Mouse (Mus musculus): ENCODE measurements around the gene Rec8. TPM values are rescaled to one million over a fixed set of nuclear protein-coding genes. Genes with fewer than 3 reads are reported as not detected.

Rec8 gene
- total RNA-seq, 2 experiments from 2014 or later: 0.53 to 0.72 TPM

DNA sequence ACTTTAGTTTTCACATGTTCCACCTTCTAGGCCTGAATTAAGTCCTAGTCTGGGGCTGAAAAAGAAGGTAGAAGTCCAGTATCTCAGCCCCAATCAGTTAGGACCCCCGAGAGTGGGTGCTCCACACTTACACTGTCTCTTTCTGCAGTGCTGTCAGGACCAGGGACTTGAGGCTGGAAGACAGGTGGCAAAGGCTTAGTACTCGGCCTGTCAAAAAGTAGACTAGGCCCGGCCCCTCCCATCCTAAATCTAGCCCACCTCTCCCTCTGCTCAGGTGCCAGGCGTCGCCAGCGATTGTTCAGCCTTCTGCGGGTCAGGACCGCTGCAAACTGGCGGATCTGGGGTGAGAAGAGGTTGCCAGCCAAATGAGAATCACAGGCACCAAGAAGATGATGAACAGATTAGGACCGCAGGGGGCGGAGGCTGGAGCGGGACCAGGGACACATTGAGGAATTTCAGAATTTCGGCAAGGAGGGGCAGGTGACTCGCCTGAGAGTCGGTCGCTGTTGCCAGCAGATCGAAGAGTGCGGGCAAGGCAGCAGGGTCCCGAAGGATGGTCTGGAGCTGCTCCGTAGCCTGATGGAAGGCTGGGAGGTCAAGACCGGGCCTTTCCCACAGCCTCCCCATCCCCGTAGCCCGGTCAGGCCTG is 17.2 kb downstream of the Rec8 start:
- intact Hi-C loops (cut with DNase I; ENCODE audit: low total_unique reads): no loop called here
- peak; percentile 49 for DNase-seq

DNA sequence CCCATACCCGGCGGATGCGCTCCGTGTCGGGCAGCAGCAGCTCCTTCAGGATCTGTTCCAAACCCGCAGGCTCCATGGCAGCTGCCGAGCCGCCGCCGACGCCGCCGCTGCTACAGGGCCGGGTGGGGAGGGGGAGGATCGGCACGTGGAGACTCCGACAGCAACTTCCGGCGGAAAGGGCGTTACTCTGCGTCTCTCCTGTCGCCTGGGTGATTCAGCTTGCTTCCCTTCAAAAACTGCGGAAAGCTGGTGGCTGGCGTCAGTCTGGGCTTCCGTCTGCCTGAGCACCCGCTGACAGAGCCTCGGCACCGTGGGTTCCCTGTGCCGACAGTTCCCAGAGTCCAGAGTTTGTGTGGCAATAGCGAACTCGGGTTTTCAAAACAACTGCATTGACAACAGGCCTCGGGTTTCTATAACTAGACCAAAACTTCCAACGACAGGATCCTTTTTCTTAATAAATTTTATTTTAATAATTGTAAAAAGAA is 17.7 kb downstream of the Rec8 start, which contains the start of gene Ipo4:
Gene Ipo4, minus strand, starts transcription at position 435 of the 485 bp plus-strand sequence.
- DNase-seq: peak; percentile 89
- intact Hi-C loops (cut with DNase I; ENCODE audit: low total_unique reads): no loop called here

DNA sequence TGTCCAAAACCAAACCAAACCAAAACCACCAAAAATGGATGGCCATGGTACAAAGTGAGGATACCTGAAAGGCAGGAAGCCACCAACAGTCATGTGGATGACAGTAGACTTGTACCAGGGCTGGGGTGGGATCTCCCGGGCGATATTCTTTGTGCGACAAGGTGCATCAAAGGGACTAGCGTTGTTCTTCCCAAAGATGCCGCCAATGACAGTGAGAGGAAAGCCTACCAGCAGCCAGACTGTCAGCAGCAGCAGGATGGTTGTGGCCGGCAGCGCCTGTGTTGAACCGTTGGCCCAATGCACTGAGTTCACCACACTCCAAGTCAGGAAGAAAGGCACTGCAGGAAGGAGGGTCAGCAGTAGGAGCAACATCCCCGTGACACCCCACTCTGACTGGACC is 20.0 kb downstream of the Rec8 start, which contains the start of gene Gm49378:
Gene Gm49378, minus strand, starts transcription at position 101 of the 400 bp plus-strand sequence.
- no peak for DNase-seq
- intact Hi-C loops (cut with DNase I; ENCODE audit: low total_unique reads): no loop called here

DNA sequence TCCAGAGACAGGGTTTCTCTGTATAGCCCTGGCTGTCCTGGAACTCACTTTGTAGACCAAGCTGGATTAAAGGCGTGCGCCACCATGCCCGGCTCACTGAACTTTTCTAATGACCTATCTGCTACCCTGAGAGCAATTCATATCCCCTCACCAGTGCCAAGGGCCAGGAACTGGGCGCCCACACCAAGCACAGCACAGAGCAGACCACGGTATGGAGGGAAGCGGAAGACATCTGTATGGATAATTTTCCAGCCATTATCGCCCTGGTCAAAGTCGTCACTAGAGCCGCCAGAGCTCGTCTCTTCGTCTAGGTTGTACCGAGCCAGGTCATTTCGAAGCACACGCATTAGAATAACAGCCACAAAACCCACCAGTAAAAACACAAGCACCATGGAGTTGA is 23.0 kb downstream of the Rec8 start:
- DNase-seq: no peak
- intact Hi-C loops (cut with DNase I; ENCODE audit: low total_unique reads): no loop called here

DNA sequence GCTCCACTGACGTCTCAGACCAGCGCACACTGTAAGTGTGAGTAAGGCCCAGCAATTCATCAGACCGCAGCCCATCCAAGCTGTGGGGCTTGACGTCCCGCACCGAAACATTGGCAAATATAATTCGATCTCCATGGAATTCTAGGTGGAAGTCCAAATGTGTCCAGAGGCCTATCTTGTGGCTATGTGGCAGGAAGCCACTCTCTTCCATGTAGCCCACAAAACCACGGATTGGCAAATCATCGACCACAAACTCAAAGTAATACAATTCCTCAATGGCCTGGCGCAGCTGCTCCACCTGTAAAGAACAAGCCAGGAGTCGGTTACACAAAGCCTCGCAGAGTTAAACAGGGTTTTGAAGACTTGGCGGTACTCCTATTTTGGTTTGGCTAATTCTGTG is 23.5 kb downstream of the Rec8 start:
- intact Hi-C loops (cut with DNase I; ENCODE audit: low total_unique reads): no loop called here

DNA sequence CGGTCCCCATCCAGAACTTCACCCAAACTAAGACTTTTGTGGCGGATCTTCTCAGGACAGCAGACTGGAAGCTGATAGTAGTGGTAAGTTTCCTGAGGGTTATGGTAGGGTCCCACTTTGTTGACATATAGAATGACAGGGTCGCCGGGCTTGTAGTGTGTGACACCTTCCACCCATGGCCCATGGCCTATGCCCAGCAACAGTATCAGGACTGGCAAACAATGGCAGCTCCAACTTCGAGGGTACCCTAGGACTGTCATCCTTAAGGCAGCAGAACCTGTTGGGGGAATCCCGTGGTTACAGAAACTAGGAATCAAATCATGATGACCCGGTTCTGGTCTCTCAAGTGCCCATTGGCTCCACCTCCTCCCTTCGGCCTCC is 24.8 kb downstream of the Rec8 start:
- no peak for DNase-seq
- intact Hi-C loops (cut with DNase I; ENCODE audit: low total_unique reads): no loop called here

More for the DNA sequence above, 23.5 kb downstream of the Rec8 start:
- DNase-seq: no peak

DNA sequence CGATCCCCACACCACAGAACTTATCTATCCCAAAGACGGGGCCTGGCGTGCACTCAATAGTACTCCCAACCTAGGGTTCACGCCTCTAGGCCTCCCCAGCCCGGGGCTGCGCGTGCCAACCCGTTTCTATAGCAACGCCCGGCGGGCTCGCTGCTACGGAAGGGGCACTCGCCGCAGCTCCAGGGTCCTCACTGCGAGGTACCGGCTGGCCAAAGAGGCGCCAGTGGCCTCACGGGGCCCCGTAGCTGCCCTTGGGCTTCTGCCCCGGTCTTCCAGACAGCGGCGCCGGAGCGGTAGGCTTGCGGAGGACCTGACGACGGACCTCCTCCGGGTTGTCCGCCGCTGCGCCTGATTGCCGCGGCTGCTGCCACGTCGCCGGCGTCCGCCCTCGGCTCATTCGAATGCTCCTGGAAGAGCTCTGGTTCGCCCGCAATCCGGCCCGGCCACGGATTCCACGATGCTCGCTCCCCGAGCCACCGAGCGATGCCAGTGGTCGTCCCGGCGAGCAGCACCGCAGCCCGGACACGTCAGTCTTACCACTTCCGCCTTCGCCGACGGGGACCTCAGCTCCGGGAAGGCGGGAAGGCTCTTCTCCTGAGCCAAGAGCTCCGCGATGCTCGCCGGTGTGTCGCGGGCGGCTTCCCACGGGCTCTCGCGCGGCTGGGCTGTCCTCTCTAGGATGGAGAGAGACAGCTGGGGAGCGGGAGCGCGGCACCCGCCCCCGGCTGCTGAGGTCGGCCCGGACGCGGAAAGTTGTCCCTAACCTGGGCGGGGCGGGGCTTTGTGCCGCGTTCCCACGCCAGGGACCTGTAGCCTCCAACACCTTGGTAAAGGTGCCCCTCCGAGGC is 25.4 kb downstream of the Rec8 start, which contains the start of gene Tm9sf1:
Gene Tm9sf1, minus strand, starts transcription at position 747 of the 848 bp plus-strand sequence.
- intact Hi-C loops (cut with DNase I; ENCODE audit: low total_unique reads): no loop called here
- peak; percentile 85 for DNase-seq

DNA sequence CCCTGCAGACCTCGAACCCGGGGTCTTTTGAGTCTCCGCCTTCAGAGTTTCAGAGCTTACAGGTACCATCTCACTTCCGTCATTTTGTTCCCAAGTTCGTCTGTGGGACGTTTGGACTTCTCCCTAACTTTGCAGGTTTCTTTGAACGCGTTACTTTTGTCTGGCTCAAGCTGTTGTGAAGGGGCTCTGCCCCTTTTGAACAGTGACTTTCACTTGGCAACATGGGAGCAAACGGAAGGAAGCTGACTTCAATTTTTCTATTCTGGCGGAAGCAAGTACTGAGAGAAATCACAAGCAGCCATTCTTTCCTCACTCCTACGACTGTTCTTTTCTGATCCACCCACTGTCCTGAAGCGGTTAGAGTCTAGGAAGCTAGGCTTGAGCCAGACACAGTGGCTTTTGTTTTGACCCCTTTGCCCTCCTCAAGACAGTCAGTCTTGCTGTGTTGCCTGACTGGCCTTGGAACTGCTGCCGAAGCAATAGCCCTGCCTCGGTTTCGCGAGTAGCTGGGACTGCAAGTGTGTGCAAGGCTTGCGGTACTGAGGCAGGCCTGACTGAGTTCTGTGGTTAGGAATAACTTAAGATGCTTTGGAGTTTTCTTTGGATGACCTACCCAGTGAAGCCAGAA is 26.5 kb downstream of the Rec8 start:
- intact Hi-C loops (cut with DNase I; ENCODE audit: low total_unique reads): no loop called here
- DNase-seq: no peak

DNA sequence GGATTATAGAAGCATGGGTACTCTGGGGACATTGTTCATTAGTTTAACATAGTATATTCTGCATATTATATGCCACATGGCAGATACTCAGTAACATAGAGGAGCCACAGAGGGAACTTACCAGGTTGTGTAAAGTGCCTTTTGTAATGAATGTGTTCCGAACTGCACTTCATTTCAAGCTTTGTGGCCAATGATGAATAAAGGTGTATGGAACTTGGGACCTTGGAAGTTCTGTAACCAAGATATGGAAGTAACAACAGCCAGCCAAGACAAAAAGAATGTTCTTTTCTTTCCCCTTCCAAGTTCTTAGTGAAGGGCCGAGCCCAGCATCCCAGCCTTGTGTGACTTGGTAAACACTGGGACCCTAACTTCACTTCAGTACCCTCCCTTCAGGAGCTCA is 32.0 kb downstream of the Rec8 start, which contains the start of gene Tssk4:
Gene Tssk4, plus strand, starts transcription at position 301 of the 400 bp plus-strand sequence.
- no peak for DNase-seq
- intact Hi-C loops (cut with DNase I; ENCODE audit: low total_unique reads): no loop called here

DNA sequence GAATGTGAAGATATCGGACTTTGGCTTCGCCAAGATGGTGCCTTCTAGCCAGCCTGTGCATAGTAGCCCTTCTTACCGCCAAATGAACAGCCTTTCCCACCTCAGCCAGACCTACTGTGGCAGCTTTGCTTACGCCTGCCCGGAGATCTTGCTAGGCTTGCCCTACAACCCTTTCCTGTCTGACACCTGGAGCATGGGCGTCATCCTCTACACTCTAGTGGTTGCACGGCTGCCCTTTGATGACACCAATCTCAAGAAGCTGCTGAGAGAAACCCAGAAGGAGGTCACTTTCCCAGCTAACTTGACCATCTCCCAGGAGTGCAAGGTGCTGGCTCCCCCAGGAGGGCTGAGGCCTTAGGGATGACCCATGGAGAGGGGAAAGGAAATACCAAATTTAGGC is 33.7 kb downstream of the Rec8 start:
- no peak for DNase-seq
- intact Hi-C loops (cut with DNase I; ENCODE audit: low total_unique reads): no loop called here

DNA sequence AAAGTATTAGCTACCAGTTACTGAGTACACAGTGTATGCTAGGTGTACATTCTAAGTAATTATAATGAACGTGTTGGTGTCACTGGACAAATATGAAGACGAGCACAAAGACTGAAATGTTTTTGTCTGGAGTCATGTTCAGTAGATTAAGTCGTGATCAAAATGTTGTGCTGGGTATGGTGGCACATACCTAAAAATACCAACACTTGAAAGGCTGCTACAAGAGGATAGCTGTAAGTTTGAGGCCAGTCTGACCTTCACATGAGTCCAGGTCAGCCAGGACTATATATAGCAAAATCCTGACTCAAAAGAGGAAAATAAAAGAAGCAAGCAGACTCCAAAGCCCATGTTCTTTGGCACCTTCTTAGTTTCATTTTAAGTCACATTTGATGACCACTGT is 39.1 kb downstream of the Rec8 start:
- no peak for DNase-seq
- intact Hi-C loops (cut with DNase I; ENCODE audit: low total_unique reads): no loop called here

DNA sequence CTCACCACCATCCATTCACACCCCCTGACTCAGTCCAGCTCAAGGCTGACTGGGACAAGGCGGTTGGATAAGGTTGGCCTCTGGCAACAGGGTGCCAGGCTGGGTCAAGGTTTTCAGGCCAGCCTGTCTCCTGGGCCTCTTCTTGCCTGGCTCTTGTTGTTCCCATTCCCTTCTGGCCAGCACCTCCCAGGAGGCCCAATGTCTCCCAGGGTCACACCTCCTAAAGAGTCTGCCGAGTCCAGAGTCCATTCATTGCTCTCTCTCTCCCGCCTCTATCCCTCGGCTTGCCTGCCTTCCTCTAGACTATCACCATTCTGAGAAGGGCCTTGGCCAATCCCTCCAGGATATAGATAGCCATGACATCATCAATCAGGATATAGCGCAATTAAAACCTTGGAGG is 40.2 kb downstream of the Rec8 start:
- intact Hi-C loops (cut with DNase I; ENCODE audit: low total_unique reads): no loop called here
- DNase-seq: no peak

DNA sequence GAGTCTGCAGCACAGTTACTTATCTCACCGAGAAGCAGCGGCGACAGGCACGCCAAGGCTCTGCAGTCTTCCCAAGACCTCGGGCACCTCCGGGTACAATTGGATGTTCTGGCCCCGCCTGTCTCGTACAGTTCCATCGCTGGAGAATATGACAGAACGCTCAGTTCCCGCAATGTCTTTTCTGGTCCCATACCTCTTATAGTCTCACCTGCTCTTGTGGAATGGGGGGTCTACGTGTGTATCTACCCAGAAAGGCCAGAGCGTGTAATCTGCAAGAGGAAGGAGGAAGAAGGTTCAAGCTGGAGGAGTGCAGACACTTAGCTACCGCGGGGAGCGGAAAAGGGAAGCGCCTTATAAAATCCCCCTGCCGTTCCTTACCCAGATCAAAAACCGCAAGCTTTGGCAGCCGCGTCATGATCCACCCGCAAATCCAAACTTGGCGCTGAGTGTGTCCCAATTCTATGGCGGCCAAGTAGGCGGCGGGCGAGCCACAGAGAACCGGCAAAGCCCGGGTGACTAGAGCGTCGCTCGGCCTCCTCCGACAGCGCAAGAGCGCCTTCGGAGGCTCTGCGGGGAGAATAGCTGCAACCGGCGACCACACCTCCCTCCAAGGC is 42.2 kb downstream of the Rec8 start, which contains the start of gene Mdp1:
Gene Mdp1, minus strand, starts transcription at position 549 of the 614 bp plus-strand sequence.
- DNase-seq: peak; percentile 81
- intact Hi-C loops (cut with DNase I; ENCODE audit: low total_unique reads): no loop called here

DNA sequence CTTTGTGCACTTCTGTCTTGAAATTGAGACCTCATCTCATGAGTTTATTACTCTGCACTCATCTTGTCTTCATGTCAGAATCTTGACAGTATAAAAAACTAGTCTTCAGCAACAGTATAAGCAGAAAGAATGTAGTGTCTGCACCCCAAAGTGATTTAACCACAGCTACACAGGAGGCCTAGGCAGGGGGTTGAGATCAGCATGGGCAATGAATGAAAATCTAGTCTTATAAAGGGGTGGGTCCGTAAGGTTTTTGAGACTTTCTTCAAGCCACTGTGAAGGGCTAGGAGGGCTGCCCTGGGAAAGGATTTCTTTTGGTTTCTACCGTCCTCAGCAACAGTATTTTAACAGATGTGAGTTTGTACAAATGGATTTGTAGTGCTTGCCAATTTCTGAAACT is 42.8 kb downstream of the Rec8 start:
- no peak for DNase-seq
- intact Hi-C loops (cut with DNase I; ENCODE audit: low total_unique reads): no loop called here

DNA sequence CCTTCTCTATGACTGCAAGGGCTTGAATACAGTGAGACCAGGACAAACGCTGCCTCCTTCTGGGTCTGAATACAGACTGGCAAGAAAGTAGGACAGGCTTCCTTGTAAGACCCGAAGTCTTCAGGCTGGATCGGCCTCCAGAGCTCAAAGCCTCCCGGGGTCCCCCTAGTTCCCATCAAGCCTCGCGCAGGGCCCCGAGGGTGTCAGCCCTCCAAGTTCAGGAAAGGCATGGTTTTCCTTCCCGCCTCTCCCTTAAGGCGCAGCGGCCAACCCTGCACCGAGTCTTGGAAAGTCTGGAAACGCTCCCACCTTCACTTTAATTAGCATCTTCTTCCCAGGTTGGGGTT is 53.6 kb downstream of the Rec8 start:
- no peak for DNase-seq
- intact Hi-C loops (cut with DNase I; ENCODE audit: low total_unique reads): no loop called here

DNA sequence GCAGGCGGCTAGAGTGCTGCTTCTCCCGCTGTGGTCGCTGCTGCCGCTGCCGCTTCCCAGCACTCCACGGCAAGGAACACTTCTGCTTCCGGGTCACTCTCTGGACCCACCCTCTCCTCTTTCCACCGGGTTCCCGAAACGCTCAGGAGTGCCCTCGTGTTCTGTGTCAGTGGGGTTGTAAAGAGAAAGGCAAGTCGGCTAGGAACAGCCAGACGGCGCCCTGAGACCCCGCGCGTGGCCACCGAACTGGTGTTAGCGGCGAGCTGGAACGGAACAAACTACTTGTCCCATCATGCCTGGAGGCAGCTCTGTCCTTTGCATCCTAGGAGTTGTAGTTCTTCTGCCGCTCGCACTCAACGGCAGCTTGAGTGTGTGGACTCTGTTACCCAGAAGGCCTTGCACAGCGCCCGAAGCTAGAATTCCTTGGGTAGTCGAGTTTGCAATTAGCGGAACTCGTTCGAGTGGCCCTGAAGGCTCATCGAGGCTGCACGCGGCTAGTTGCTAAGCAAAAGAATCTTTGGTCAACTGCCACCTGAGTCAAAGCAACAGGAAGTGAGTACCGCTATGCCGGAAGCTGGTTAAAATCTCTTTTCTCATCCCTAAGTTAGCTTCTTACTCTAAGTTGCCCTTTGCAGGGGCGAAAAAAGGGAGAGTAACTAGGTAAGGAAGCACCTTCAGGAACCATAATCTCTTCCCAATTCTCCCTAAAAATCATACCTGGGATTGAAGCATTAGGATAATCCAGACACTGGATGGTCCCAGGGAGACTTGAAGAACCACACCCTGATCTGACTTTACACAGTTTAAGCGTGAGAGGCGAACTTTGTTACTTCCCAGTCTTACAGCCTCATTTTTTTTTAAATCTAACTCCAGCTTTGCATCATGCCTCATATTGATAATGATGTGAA is 54.2 kb downstream of the Rec8 start, which contains the start of the genes Gmpr2 and Nedd8:
Gene Gmpr2, plus strand, starts transcription at position 109 of the 908 bp plus-strand sequence.
Gene Nedd8, minus strand, starts transcription at position 292 of the 908 bp plus-strand sequence.
- peak; percentile 87 for DNase-seq
- intact Hi-C loops (cut with DNase I; ENCODE audit: low total_unique reads): no loop called here

DNA sequence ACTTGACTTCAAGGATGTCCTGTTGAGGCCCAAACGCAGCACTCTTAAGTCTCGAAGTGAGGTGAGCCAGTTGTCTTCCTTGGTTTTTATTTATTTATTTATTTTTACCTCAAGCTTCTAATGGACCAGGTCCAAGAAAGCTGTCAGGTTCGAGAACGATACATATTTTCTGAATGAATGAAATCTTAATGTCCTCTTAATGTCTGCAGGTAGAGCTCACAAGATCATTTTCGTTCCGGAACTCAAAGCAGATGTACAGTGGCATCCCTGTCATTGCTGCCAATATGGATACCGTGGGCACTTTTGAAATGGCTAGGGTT is 54.9 kb downstream of the Rec8 start:
- intact Hi-C loops (cut with DNase I; ENCODE audit: low total_unique reads): no loop called here
- no peak for DNase-seq
